Mouse (Mus musculus): ENCODE results near the gene Nos1ap.

Nos1ap gene

DNA sequence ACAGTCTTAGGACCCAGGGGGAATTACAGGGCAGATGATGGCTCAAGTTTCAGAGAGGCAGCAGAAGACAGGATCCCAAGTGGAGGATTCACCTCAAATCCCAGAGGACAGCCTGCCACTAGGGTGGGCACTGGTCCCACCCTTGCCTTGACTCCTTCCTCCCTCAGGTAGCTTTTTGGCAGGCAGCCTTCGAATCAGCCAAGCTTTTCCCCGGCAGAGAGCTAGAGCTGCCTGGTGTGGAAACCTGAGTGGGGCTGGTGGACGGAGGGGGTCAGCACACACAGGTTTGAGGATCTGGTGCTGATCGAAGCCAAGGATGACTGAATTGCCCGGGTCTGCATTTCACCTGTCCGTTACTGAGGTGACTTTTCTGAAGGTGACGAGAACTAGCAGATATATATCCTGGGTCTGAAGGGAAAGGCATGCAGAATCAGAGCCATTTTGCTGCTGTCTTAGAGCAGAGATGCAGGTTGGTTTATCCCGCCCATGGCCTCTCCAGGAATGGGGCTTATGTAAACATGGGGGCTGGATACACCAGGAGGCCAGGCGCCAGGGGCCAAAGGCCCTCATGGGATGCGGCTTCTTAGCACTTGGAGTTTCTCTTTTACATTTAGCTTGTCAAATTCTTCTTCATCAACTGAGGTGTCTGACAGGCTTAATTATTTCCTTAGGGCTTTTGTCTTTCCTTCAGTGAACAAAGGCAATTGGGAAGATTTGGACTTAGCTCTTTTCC is 229.3 kb downstream of the Nos1ap start:
- DNase-seq (ENCODE audit: low spot score): no peak

DNA sequence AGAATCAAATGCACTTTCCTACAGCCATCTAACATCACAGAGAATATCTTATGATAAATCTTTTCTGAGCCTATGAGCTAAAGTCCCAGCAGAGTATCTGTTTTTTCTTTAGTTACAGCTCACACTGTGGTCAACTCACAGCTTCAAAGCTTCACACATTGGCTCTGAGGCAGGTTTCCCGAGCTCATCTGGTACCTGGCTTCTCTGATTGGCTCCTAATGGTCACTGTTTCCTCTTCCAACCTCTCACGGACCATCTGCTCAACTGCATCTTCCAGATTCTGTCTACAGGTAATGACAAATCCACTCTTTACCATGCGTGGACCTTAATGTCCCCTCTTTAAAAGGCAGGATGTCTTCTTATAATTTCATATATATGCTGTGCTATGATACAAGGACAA is 236.3 kb downstream of the Nos1ap start:
- no peak for DNase-seq (ENCODE audit: low spot score)

DNA sequence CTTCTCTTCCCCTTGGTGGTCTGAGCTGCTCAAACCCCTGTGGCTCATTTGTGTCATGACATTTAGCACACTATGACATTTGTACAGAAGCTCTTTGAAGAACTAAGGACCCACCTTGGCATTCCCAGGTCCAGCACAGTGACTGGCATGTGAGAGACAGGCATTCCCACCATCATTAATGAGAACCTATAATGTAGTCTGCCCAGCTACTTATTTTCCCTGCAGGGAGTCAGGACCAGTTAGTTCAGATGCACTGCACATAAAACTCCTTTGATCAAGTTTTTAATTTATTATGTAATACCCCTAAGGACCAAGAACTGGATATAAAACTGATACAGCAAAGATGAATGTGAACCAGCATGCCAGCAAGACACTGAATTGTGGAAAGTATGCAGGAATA is 238.6 kb downstream of the Nos1ap start:
- no peak for DNase-seq (ENCODE audit: low spot score)

DNA sequence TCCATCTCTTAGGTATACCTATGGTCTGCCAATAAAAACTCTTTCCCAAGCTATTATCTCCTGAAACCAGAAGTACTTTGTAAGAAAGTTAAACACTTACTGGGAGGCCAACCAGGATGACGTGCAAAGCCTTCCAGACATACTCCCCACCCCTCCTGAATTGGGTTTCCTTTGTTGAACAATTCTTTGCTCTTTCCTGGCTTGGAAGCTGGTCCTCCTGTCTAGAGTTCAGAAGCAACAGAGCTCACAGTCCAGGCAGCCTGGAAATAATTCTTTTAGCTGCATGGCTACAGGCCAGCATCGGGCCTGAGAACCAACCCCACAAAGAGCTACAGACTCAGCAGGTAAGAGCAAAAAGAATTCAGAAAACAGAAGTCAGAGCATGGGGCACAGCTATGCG is 243.4 kb downstream of the Nos1ap start:
- no peak for DNase-seq (ENCODE audit: low spot score)

DNA sequence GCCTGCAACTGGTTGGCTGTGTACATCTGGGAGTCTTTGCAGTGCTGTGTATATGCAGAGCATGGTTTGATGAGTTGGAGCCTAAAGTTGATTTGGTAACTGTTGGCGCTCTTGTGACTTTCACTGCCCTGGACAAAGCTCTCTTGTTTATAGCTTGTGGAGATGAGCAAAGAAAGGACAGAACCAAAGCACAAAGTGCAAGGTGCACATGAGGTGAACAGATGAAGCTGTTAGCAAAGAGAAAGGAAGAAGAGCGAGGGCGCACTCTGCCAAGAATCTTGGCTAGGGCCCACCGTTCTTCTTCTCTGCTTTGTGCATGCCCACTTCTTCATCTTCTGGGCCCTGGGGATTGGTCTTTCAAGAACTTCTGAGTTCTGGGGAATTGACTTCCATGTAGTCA is 245.8 kb downstream of the Nos1ap start:
- DNase-seq (ENCODE audit: low spot score): no peak

DNA sequence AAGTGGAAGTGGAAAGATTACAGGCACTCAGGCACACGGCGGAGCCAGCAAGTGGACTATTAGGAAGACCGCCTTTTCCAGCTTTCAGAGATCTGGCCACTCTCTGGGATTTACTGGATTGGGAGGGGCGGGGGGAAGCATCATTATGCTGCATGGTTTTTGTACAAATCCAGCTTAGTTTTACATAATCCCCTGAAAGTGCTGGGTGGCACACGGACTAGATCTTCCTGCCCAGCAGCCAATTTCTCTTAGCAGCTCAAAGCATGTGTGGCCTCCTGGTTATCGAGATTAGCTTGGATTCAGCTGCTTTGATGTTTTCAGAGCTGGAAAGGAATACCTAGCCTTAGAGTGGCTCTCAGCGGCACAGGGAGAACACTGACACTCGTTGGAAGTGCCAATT is 246.6 kb downstream of the Nos1ap start:
- no peak for DNase-seq (ENCODE audit: low spot score)

DNA sequence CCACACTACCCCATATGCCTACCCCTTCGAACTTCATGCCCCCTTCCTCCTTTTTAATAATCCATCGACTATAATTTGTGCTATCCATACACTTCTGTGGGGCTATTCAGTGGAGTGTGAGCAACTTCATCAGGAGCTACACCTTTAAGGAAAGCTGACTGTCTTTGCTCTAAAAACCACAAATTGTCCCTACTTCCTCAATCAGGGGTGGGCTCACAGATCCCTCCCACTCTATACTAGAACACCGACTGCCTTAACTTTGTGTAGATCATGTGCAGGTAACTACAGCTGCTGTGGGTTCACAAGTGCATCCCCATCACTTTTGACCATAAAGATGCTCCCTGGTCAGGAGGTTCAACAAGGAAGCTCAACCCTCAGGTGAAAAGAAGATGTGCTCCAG is 249.7 kb downstream of the Nos1ap start:
- DNase-seq (ENCODE audit: low spot score): no peak

DNA sequence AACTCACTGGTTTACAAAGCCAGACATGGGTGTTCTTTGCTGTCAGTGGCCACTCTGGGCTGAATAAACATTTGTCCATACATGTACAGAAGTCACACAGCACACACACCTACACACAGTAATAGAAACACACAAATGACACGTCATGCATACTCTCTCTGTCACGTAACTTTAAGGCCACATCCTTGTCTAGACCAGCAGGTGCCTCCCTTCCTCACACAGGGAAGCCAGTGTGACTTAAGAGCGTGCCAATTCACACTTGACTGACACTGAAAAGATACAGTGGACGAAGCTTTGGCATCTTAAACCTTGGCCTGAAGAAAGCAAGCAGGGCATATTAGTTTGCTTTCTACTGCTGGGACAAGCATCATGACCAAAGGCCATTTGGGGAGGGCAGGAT is 256.9 kb downstream of the Nos1ap start:
- no peak for DNase-seq (ENCODE audit: low spot score)

DNA sequence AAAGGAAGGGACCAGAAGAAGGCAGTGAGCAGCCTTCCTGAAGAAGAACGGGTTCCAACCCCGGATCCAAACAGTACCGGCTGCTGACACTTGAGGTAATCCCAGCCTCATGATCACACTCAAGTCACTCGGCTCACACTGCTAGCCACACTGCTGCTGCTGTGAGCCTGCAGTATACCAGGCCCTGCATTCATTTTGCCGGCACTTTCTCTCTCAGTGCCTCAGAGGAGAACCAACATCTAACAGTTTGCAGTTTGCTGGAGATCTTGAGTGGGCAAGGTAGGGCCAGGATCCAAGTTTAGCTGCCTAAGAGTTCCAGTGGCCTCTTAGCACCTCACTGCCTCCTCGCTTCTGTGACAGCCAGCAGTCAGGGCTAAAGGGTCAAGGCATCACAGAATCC is 257.7 kb downstream of the Nos1ap start:
- no peak for DNase-seq (ENCODE audit: low spot score)

DNA sequence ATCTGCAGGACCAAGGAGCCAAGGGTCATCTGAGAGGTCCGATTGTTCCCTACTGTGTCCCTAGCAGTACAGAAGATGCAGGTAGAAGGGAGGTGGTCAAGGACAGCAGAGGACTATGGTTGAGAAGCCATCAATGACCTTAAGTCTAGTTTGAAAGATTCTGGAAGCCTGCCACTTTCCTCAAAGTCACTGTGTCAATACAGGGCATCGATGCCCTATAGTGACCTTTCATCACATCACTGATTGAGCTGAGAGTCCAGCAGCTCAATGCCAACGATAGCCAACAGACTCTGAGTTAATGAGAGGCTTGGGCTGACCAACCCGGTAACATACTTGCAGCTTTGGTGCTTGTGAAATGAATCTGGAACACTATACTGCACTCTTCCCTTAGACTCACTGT is 264.4 kb downstream of the Nos1ap start:
- no peak for DNase-seq (ENCODE audit: low spot score)

DNA sequence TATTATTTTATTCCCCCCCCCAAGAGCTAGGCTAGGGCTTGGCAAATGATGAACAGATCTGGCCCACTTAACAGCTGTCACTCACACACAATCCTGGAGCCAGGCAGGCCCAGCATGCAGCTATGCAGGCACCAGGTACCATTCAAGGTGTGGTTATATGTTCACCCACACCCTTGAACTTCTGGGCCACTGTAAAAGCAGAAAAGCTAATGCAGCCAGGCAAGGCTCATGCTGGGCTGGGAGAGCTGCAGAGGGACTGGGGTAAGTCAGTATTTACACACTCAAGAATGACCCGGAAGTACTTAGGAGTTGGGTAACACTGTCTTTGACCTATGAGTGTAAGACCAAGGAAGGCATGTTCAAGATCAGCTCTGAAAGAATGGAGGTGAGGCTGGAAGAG is 265.3 kb downstream of the Nos1ap start:
- no peak for DNase-seq (ENCODE audit: low spot score)

DNA sequence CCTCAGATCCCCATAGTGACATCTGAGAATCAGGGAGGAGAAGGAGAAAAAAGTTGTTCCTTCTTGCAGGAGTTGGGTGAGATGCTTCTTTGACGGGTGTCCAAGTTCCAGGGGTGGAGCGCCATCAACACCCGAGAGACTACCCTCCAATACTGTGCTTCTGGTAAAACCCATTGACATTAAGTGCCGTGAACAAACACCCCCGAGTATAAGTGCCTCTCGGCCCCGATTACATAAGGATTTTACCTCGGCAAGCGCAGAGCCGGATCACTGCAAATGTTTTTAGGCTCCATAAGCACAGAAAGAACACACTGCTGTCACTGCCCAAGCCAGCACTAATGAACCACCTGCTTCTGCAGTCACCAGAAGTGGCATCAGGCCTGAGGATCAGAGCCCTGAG is 266.7 kb downstream of the Nos1ap start:
- DNase-seq (ENCODE audit: low spot score): no peak

DNA sequence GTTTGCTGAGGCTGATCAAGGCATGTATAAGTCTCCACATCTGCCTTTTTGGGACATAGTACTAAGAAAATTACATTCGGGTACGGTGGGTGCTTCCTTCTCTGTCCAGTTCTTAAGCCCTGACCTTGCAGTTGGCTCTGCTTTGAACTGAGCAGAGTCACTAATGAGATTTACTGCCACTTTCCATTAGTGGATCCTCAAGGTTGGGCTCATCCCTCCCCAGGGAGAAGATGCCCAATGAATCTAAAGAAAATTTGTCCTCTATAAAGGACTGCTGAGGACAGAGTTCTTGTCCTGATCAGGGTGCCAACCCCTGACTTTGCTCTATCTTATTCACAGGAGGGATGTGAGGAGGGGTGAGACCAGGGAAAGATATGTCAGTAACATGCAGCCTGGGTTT is 267.6 kb downstream of the Nos1ap start:
- DNase-seq (ENCODE audit: low spot score): no peak

DNA sequence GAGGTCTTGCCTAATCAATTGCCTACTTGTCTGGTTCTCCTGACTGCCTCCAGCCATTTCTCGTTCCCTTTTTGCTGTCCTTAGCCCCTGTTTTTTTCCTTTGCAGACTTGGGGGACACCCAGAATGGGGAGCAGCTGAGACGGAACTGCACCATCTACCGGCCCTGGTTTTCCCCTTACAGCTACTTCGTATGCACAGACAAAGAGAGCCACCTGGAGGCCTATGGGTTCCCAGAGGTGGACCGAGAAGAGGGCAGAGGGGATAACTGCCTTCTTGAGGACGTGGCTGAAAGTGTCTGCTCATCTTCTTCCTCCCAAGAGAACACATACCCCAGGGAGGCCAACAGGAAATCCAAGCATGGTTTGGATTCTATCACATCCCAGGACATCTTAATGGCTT is 278.2 kb downstream of the Nos1ap start:
- DNase-seq (ENCODE audit: low spot score): no peak

DNA sequence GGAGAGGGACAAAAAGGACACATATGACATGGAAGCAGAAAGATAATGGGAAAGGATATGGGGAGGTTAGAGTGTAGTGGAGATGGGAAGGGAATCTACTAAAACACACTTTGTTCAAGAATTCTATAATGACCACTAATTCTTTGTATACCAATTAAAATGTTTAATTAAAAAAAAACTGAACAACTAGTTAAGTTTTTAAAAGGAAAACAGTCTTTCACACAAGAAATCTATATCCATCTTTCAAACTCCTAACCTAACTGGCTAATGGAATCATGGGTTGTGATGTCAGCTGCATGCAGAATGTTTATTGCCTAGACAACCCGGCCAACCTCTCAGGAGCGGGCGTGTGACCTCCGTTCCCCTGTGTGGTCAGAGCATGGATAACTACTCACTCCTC is 281.2 kb downstream of the Nos1ap start, which contains the start of gene Spata46:
TSS of gene Spata46 (plus strand) at position 301 of the 400 bp plus-strand sequence.
- DNase-seq (ENCODE audit: low spot score): no peak

DNA sequence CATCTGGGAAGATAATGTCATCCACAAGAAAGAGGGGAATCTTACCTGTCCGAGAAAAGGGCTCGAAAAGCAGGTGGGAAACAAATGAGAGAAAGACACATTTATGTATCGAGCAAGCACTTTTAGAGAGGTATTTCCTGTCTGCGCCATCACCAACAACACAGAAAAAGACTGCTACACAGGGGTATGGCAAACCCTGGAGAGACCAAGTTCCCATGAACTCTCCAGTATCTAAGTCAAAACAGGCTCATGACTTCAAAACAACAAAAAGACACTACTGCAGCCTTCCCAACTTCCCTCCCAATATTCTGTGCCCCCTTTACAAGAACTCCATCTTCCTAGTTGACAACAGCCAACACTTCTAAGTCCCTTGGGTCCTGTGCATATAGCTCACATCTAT is 283.4 kb downstream of the Nos1ap start, which contains the start of gene Gm7694:
TSS of gene Gm7694 (minus strand) at position 101 of the 400 bp plus-strand sequence.
- no peak for DNase-seq (ENCODE audit: low spot score)

DNA sequence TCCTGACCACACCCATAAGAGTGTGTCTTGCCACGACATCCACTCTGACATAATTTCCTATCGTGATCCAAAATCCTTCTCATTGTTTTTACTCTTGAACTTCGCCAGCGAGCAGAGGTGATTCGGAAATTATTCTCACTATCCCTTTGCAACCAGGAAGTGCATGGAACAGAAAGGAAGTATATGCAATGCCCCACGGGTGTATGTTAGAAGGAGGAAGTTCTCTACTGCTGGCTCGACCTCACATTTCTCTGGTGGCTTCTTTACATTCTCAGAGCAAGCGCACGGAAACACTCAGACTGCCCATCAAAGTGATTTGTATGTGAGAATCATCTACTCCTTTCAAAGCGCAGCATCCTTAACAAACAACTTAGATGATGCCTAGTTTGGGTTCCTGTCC is 284.7 kb downstream of the Nos1ap start:
- no peak for DNase-seq (ENCODE audit: low spot score)

DNA sequence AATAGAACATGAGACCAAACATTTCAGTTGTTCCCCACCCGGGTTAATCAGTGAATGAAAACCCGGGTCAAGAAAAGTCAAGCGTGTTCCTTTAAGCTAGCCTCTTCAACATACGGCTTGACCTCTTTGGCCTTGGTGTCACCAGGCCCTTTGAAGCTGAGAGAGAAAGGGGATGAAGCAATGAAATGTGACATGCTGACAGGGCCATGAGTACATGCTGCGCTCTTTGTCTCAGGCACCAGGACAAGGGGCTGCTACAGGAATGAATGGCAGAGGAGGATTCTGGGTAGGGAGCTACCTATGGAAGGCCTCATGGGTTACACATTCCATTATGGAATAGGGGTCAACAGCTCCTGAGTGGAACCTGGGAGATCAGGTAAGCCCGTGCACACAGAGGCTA is 286.6 kb downstream of the Nos1ap start:
- DNase-seq (ENCODE audit: low spot score): no peak

DNA sequence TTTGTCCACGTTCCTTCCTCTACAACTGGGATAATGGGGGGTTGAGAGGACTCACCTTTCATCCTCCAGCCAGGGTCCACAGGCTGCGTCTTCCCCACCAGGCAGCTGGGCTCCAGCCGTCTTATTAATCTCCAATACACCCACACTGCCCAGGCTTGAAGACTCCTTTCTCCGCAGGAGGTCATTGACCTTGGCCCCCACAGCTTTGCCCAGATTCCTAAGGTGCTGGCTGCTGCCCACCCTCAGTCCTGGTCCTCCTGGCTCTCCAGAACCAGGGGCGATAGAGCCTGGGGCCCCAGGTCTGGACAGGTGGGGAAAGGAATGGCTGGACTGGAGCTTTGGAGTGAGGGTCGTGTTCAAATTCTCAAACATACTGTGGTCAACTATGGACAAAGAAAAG is 287.2 kb downstream of the Nos1ap start:
- DNase-seq (ENCODE audit: low spot score): no peak

DNA sequence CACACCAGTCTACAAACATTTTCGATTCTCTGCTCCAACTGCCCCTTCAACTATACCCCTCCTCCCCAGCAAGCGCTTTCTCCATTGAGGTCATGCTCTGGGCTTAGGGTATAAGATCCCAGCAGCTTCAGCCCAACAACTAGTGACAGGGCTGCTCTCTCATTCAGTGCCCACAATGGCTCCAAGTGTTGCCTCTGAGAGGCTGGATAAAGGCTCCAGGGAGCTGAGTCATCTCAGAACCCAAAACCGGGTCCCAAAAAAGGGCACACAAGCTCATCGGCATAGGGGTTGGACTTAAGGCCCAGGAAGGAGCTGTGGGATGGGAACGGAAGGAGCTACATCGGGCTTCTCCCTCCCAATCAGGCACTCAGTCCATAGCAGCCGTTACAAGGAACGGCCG is 288.0 kb downstream of the Nos1ap start:
- DNase-seq (ENCODE audit: low spot score): no peak

DNA sequence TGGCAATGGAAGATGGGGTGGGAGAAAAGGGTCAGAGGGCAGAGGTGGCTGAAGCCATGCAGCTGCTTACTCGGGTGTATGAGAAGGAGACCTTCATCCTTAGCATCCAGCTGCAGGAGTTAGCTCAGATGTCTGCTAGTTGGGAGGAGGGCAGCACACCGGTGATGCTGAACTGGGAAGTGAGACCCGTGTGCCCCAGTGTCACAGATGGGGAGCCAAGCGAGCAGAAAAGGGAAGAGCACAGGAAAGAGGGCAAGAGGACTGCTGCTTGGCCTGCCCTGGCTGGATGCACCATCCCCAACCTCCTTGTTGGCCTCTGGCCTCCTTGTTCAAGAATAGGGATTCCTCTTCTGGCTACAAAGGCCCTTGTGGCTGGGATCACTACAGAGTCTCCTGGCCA is 290.2 kb downstream of the Nos1ap start:
- DNase-seq (ENCODE audit: low spot score): no peak

DNA sequence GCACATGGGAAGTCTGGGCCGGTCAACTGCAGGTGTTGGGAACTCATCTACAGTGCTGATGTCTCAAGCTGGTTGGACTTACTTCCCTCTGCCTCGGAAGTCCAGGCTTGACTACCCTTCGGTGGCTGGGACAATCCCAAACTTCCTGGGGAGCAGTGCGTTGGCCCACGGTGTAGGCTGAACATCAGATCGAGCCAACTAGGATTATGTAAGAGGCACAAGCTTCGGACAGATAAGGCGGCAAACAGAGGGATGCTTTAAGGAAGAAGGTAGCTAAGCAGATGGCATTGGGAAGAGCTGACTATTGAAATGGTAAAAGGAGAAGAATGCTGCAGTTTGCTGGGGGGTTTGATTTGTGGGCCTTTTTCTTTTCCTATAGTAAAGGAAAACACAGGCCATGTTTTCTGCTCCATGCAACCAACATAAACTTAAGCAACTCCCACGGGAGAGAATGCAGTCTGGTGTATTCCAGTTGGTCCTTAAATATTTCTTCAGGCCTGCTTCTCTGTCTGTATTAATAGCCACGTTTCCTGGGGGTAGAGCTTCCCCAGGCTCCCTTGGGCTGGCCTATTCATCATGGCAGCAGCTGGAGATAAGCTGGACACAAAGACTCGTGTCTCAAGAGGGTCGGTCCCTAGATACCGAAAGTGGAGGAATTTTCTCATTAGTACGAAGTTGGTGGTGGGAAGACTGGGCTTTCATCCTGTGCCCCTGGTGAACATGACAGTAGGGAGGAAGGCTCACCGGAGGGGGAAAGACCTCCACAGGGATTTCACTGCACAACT is 294.7 kb downstream of the Nos1ap start:
- no peak for DNase-seq (ENCODE audit: low spot score)

DNA sequence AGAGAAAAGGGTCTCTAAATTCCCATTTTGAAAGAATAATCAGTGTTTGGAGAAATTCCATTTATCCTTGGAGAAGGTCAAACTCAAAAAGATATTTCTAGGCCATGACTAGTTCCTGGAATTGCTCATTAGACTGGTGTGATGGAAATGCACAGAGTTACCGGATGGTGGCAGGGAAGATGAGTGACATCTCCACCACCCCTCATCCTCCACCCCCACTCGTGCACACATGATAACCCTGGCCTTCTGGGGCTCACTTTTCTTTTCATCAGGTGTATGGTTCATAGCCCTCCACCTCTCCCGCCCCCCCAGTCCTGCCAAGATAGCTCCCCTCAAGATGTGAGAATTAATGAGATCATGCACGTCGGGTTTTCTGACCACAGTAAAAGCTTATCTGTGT is 296.4 kb downstream of the Nos1ap start:
- DNase-seq (ENCODE audit: low spot score): no peak
